Mouse (Mus musculus) hindbrain, embryonic 12.5 days (tissue): ENCODE measurements around the gene Ugt1a2. TPM values are rescaled to one million over a fixed set of nuclear protein-coding genes. Genes with fewer than 3 reads are reported as not detected.

Experiments
- ATAC-seq: fragments of 200-750 bp; cut with Nextera tagmentation; 2 replicates; pipeline ENCODE4 v1.8.0; 2017; ENCODE audit warnings: moderate TSS enrichment; ENCODE audit not compliant: low FRiP score
- H3K27ac ChIP-seq: fragments of 300-500 bp; sonication (generic); 2 replicates; pipeline ENCODE4 v1.5.1; 2016; ENCODE audit warnings: mild to moderate bottlenecking
- H3K27me3 ChIP-seq: fragments of 300-500 bp; sonication (generic); 2 replicates; pipeline ENCODE4 v1.6.1; 2016; ENCODE audit warnings: mild to moderate bottlenecking
- H3K36me3 ChIP-seq: fragments of 300-500 bp; sonication (generic); 2 replicates; pipeline ENCODE4 v1.6.1; 2016; ENCODE audit warnings: mild to moderate bottlenecking
- H3K4me1 ChIP-seq: fragments of 300-500 bp; sonication (generic); 2 replicates; pipeline ENCODE4 v1.6.1; 2016
- H3K4me2 ChIP-seq: fragments of 300-500 bp; sonication (generic); replicated peaks from 2 replicates; pipeline ENCODE4 v1.6.1; 2016; ENCODE audit warnings: mild to moderate bottlenecking
- H3K4me3 ChIP-seq: fragments of 300-500 bp; sonication (generic); 2 replicates; pipeline ENCODE4 v1.5.1; 2016; ENCODE audit warnings: mild to moderate bottlenecking
- H3K9ac ChIP-seq: fragments of 300-500 bp; sonication (generic); 2 replicates; pipeline ENCODE4 v1.6.1; 2016; ENCODE audit warnings: mild to moderate bottlenecking, moderate library complexity
- H3K9me3 ChIP-seq: fragments of 300-500 bp; sonication (generic); replicated peaks from 2 replicates; pipeline ENCODE4 v1.6.1; 2016; ENCODE audit warnings: mild to moderate bottlenecking
- WGBS: fragments of 180-500 bp; shearing (Covaris S2); methylation state at CpG from one replicate; pipeline ENCODE4 v1.1.7; 2016; 5-methylcytosine and 5-hydroxymethylcytosine counted together
- polyA plus RNA-seq: library from polyadenylated mRNA; unstranded; fragments of >200 nt; fragmentation: Nextera tagmentation; extraction: Ambion mirVana; gene quantifications from 2 replicates; pipeline ENCODE4 v1.2.1, GENCODE M21; 2016

The Ugt1a2 gene
- polyA plus RNA-seq, 1 experiment from 2014 or later = 0.10 TPM

DNA sequence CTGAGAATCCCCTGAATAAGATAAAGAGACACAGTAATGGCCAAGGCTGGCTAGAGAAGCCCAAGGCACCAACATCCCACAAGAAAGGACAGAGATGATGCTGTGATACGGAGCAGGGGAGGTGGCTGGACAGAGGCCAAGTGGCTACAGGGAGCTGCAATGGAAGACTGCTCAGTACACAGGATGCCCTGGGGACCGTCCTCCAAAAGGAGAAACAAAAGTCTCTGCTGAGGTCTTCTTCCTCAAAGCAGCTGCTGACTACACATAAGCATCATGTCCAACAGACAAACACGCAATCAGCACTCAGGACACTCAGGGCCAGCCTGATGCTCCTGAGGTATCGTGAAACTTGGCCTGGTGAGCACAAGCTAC, 64.5 kb downstream of the Ugt1a2 start:
- no peak overlapping the region for H3K4me3 ChIP-seq
- WGBS = 77% methylated on average over 4 of the region's 4 CpGs
- peaks cover 22% of the 10 kb centered on the region for H3K9me3 ChIP-seq
- ATAC-seq = no peak
- H3K27ac ChIP-seq = no peak overlapping the region
- H3K36me3 ChIP-seq = peaks cover 99% of the 10 kb centered on the region
- no peak overlapping the region for H3K9ac ChIP-seq
- H3K4me2 ChIP-seq = no peak overlapping the region
- no peaks in the 10 kb centered on the region for H3K4me1 ChIP-seq
- no peaks in the 10 kb centered on the region for H3K27me3 ChIP-seq

GRCm38 (mm10) chr1:88266123-88266522, 65.7 kb downstream of the Ugt1a2 start:
- Histone ChIP-seq H3K9ac (no peak overlapping the region), H3K4me1 (no peaks in the 10 kb centered on the region), H3K4me3 (no peak overlapping the region), H3K9me3 (peaks cover 17% of the 10 kb centered on the region; the same call in 1 of the 2 replicates), H3K4me2 (no peak overlapping the region), H3K36me3 (peaks cover 89% of the 10 kb centered on the region), H3K27me3 (no peaks in the 10 kb centered on the region), H3K27ac (no peak overlapping the region)
- no peak for ATAC-seq
- WGBS = 88% methylated on average over 13 of the region's 13 CpGs

DNA sequence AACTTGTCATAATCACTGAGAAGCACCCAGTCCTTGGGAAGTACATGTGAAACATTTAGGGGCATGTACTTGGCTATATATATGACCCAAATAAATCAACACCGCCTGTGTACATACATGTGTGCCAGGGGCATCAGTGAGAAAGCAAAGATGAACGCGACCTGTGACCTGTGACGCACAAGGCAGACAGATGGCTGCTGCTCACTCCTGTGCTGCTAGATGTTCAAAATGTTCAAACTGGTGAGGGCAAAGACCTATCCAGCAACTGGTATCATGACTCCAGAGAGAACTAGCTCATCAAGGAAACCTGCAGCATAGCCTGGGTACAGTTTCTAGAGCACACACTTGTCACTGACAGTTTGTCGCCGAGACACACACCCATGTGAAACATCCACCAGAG, 67.1 kb downstream of the Ugt1a2 start:
- Histone ChIP-seq H3K36me3 (peaks cover 86% of the 10 kb centered on the region), H3K4me3 (no peak overlapping the region), H3K27ac (no peak overlapping the region), H3K4me2 (no peak overlapping the region), H3K27me3 (no peaks in the 10 kb centered on the region), H3K9me3 (0 out of 2 replicates have a peak, but pooled peaks cover 13% of the 10 kb centered on the region), H3K4me1 (no peaks in the 10 kb centered on the region), H3K9ac (no peak overlapping the region)
- ATAC-seq = 0 out of 2 replicates have a peak, but pooled peaks have one; percentile 0
- 95% methylated on average over 6 of the region's 6 CpGs for WGBS

DNA sequence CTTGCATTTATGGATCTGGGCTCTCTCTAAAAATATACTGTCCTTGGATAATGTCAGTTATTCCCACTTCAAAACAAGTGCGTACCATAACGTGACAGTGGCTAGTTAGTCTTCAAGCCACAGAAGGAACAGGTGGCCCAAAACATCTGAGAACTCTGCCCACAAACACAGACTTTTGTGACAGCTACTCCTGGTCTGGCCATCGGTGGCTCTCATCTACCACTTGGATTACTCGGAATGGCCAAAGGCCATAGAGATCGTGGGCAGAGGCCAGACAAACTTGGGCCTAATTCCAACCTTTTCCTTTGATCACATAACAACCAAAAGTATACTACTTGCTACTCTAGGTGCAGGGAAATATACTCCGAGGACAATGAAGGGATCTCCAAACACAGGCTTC, 67.7 kb downstream of the Ugt1a2 start:
- Histone ChIP-seq H3K4me2 (no peak overlapping the region), H3K9ac (no peak overlapping the region), H3K4me3 (no peak overlapping the region), H3K36me3 (peaks cover 86% of the 10 kb centered on the region), H3K27me3 (no peaks in the 10 kb centered on the region), H3K9me3 (0 out of 2 replicates have a peak, but pooled peaks cover 13% of the 10 kb centered on the region), H3K27ac (no peak overlapping the region), H3K4me1 (no peaks in the 10 kb centered on the region)
- no peak for ATAC-seq
- 88% methylated on average over 6 of the region's 6 CpGs for WGBS

Other genes starting within 250 kb of the Ugt1a2 start
- 35.9 and 37.2 TPM in 2 replicates for gene Usp40, start 192.1 kb upstream of the Ugt1a2 start, polyA plus RNA-seq
- not detected in 2 replicates for gene Ugt1a10, start 145.2 kb upstream of the Ugt1a2 start, polyA plus RNA-seq
- not detected in 2 replicates for gene Ugt1a9, start 129.8 kb upstream of the Ugt1a2 start, polyA plus RNA-seq
- gene Ugt1a8, start 112.8 kb upstream of the Ugt1a2 start, polyA plus RNA-seq = not detected in 2 replicates
- 0.80 and 1.4 TPM in 2 replicates for gene Ugt1a7c, start 105.5 kb upstream of the Ugt1a2 start, polyA plus RNA-seq
- gene Ugt1a6b, start 97.3 kb upstream of the Ugt1a2 start, polyA plus RNA-seq = 0.47 and 1.0 TPM in 2 replicates
- gene Ugt1a6a, start 65.8 kb upstream of the Ugt1a2 start, polyA plus RNA-seq = 1.0 and 1.9 TPM in 2 replicates
- gene Ugt1a5, start 34.6 kb upstream of the Ugt1a2 start, polyA plus RNA-seq = not detected in 2 replicates
- 14.1 and 19.0 TPM in 2 replicates for gene Dnajb3, start 5.2 kb downstream of the Ugt1a2 start, polyA plus RNA-seq
- gene Ugt1a1, start 11.4 kb downstream of the Ugt1a2 start, polyA plus RNA-seq = not detected in 2 replicates
- gene Mroh2a, start 26.4 kb downstream of the Ugt1a2 start, polyA plus RNA-seq = 1.0 and 1.3 TPM in 2 replicates
- 167 and 169 TPM in 2 replicates for gene Hjurp, start 77.0 kb downstream of the Ugt1a2 start, polyA plus RNA-seq
- not detected in 2 replicates for gene Trpm8, start 77.1 kb downstream of the Ugt1a2 start, polyA plus RNA-seq
- gene Spp2, start 206.4 kb downstream of the Ugt1a2 start, polyA plus RNA-seq = not detected in 2 replicates